Mouse (Mus musculus) adrenal gland, adult 18-20 months (tissue): ENCODE results near the gene Cpz. TPM values are rescaled to one million over a fixed set of nuclear protein-coding genes. Genes with fewer than 3 reads are reported as not detected.

Source experiments
- DNase-seq, 2 experiments: peaks; one replicate each; pipeline ENCODE4 v3.0.0; 2021 to 2022; ENCODE audit warnings: low spot score in 2 of 2
- total RNA-seq, 2 experiments: library from RNA; stranded (reverse); gene quantifications; 1 replicate in 1 of 2; 2 replicates in 1 of 2; pipeline ENCODE4 v1.2.3; 2021

Cpz gene
- total RNA-seq, 2 experiments from 2014 or later: 0.35 to 1.1 TPM

DNA sequence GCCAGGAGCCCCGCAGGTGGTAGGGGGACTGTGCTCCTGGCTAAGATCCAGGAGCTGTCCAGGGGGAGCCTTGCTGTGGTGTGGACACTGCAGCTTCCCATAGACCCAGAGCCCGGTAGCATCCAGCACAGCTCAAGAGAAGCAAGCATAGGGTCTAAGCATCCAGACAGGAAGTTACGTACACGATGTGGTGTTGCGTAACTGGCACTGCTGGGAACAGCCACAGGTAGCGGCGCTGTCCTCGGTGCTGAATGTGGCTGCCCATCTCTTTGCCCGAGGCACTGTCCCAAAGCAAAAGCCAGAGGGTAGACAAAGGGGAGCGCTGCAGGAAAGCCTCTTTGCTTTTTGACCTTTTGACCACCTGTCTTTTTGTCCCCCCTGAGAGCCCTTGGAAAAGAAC, 6.1 kb upstream of the Cpz start:
- DNase-seq: no peak

DNA sequence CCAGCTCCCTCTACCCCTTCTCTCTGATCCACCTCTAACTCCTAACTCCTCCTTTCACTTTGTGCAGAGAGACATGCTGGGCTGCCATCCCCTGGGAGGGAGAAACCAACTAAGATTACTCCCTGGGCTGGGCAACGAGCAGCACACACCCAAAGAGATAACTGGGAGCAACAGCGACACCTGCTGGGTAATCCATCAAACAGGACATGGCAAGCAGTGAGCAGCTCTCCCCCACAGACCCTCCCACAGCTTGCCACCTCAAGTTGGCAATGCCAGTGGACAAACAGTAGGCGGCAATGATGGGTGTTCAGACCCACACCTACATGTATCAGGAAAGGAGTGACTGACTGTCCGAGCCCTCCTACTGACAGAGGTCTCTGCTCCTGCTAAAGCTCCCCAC, 4.9 kb upstream of the Cpz start:
- DNase-seq: peak; percentile 29 to 37

DNA sequence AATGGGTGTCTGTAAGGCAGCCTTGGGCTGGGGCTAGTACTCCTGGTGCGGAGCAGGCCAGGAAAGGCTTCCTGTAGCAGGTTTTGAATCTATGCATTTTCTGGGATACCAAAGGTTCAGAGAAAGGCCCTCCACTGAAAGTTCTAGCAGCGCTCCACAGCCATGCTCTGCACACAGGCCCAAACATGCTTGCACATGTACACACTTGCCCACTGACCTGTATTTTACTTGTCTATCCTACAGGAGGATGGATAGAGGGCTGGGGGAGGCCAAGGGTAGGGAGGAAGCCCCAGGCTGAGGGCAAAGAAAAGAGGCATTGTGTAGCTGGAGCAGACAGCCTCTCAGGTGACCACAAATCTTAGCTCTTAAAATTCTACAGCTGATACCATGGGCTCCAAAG, 1.1 kb downstream of the Cpz start:
- DNase-seq: no peak

DNA sequence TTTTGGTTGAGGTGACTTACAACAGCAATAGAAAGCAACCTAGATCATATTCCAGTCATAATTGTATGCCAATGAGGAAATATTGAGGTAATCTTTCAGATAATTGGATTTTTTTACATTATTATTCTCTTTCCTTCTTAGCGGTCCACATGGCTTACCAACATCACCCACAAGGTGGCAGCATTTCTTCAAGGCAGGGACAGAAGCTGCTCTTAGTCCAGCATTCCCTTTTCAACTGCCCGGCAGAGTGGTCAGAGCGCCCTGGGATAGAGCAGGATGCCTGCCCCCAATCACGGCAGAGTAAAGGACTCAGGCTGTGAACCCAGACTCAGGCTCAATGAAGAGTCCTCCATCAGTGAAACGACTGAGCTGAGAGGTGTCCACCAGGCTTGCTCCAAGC, 1.8 kb downstream of the Cpz start:
- DNase-seq: peak; percentile 56 to 69

DNA sequence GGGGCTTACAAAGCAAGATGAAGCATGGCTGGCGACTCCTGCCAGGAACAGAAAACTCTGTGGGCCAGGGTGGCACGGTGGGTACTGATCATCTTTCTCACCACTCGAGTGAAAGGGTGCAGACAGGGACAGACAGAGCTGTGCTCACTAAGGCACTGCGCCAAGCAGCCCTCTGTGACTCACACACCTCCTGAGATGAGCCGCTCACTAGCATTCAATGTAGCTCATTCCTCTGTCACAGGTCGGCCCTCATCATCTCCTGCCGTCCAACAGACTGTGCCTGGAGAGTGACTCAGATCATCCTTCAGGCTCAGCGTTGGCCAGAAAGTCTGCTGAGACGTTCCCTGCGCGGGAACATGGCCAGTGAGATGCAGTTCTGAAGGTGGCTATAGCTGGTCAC, 8.7 kb downstream of the Cpz start:
- no peak for DNase-seq

DNA sequence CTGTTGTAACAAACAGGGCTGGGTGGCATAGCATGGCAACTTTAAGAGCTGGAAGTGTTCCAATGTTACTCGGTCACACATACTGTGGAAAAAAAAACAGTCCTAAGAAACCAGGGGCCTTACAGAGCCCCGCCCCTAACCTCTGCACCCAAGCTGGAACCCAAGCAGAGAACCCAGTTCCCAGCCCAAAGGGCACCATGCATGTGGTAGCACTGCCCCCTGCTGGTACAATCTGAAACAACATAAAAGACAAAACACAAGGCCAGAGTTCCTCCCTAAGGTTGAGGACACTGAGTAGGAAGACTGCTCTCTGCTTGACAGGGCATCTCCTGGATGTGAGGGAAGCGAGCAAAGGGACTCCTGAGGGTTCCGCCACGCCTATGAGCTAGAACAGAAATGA, 14.9 kb downstream of the Cpz start:
- DNase-seq: peak; percentile 57 to 75

DNA sequence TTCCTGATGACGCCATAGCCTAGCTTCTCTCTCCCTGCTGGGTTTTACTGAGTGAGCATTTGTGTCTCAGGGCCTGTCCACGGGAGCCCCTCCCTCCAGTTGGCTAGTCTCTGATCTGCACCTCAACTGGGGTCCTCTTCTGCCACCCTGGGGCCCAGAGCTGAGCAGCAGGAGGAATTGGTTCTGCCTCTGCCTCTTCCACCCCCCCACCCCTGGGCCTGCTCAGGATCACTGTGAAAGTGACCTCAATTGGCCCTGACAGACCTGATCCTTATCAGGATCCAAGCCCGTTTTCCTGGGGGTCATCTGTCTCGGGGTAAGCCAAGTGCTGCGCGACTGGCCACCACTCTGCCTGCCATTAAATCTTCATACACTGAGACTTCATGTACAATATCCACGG, 20.5 kb downstream of the Cpz start:
- DNase-seq: no peak

DNA sequence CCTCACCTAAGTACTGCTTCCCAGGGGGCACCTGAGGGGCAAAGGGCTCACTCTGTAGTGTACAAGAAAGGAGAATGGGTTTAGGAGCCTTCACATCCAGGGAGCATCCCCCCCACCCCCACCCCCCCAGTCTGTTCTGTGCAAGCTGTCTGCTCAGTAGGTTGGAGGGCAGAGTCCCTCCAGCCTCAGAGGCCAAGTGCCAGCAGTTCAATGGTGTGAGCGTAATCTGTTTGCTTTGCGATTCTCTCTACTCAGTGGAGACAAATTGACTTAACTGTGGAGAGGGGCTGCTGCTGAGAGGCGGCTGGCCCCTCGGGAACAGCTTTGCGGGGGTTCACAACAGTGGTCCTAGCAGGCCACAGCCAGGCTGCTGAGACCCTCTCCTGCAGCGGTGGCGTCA, 28.2 kb downstream of the Cpz start:
- no peak for DNase-seq

DNA sequence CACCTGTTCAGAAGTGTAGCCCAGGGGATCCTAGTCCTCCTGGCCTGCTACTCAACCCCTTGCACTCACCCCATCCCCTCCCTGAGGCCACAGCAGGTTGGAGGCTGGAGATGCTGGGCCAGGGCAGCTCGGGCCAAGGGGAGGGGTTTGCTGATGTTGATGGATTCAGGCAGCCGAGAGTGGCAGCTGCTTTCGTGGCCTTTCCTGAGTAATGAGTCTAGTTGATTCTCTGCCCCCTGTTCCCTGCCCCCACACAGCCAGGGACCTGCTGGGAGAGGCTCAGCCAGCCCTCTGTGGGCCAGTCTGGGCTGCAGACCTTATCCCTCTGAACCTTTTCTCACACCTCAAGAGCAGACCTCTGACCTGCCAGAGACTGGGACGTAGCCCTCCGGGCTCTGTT, 29.5 kb downstream of the Cpz start:
- DNase-seq: no peak

DNA sequence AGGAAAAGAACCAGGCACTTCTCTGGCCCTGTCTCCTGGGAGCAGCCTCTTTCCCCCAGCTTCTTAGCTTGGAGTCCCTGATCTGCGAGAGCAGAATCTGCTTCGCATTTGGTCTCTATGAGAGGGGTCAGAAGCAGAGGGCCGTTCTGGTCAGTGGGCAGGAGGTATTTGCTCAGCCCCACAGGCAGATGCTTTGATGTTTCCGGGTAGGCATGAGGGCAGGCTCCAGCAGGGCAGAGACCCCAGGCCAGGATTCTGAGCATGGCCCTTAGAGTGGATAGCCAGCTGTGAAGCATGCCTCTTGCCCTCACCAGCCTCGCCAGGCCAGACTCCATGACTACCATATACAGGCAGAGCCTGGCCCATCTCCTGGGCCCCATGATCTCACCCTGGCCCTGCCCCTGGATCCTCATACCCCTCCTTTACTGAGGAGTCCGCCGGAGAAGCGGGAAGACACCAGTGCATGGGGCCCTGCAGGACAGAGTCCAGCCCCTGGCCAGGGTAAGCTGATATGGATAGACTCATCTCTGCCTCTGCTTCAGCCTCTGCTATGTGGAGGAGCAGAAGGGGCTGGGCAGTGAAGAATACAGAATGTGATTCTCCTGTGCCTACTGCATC, 30.6 kb downstream of the Cpz start:
- DNase-seq: no peak

DNA sequence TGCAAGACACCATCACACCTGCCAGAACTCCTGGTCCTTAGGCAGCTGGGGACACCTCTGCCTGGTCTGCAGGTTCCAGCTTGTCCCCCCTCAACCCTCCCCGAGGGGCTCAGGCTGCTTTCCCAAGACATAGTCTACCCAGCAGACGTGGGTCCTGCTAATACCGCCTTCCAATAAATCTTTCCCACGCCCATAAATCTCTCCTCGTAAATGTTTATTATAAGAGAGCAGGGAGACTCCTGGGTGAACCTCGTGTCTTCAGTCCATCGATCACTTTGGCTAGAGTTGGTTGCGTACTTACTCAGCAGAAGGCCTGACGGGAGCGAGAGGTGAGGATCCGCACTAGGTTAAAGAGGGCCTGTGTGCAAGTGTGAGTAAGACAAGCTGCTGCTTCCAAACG, 31.7 kb downstream of the Cpz start:
- DNase-seq: no peak

DNA sequence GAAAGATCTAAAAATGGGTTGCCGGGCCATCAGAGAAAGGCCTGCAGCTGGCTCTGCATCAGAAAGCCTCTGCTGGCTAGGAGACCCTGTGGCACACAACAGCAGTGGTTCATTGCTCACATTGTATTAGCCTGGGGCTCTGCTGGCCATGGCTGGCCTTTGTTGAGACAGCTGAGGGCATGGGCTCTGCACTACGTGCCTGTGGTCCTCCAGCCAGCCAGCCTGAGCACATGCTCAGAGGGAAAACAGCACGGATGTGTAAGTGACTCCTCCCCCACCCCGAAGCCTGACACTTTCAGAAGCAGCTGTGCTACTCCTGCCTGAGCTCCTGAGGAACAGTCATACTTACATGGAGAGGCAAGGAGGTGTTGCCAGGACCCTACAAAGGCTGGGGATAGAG, 46.0 kb downstream of the Cpz start:
- no peak for DNase-seq

DNA sequence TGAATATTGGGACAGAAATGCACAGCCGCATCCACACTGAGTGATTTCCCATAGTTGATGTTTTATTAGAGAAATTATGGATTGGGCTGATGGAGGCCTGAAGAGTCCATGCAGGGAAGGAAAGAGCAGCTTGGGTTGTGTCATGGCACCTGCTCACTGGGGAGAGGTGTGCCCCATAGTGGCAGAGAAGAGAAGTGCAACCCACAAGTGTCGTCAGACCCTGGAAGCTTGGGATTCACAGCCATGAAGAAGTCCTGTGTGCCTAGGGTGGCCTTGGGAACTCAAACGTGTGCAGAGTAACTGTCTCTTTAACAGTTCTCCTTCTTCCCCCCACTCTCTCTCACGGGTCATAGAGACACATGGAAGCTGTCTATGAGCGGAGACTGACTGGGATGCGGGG, 50.3 kb downstream of the Cpz start:
- no peak for DNase-seq

DNA sequence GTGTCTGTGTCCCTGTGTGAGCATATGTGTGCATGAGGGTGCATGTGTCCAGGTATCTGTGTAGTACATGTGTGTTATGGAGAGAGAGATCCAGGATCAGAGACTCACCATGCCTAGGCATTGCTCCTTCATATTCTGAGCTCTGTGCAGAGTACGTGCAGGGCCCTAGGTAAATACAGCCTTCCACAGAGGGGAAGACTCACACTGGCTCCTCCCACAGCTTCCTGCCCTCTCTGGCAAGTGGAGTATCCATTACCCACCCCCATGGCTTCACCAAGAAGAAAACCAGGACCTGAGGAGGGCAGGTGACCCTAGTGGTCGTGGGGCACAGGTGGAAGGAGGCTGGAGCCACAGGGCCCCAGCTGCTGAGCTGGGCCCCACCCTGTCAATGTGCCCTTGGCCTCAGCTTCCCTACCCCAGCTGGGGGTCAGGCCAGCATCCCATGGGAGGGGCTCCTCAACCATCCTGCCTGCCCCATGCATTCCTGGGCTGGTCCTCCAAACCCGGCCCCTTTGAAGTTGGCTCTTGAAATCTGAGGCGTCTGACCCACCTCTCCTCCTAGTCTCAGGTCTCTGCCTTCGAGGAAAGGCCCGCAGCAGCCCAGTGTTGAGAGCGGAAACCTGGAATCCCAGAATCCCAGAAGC, 54.5 kb downstream of the Cpz start:
- DNase-seq: no peak

DNA sequence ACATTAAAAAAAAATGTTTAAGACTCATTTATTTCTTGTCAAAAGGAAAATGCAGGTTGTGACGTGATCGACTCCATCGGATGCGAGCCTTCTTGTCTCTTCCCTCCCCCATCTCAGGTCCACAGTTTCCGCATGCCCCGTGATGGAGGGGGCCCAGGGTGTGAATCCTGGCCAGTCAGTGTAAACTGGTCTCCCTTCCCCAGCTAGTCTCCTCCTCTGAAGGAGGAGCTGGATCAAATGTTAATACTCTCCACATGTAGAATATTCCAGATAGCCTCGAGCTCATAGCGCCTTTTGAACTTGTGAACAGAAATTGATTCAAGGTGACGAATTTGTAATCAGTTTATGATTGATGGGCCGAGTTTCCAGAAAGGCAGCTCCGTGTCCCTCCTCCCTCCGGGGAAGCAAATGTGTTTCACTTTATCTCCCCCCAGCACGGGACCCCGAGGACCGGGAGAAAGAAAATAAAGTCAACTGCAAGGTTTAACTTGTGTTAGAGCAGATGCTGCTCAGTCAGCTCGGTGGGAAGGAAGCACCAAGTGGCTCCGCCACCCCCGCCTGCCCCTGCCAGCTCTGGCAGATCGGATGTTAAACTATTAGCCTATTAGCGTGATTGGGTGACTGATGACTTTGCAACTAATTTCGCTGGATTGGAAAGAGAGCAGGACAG, 59.4 kb downstream of the Cpz start:
- DNase-seq: no peak

DNA sequence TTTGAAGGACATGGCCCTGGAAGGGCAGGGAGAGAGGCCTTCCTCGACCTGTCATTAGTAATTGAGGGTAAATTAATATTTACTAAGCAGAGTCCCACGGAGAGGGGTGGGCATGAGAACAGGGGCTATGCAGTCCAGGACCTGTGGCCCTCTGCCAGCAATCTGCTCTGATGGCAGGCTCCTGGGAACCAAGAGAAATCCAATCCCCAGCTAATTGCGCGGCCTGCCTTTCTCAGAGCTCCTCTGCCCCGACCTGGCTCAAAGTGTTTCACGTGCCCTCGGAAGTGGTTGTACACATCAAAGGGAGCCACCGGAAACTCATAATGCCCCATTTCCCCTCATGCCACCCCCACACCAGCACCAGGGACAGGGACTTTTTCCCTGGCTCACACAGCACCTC, 63.4 kb downstream of the Cpz start:
- DNase-seq: no peak

DNA sequence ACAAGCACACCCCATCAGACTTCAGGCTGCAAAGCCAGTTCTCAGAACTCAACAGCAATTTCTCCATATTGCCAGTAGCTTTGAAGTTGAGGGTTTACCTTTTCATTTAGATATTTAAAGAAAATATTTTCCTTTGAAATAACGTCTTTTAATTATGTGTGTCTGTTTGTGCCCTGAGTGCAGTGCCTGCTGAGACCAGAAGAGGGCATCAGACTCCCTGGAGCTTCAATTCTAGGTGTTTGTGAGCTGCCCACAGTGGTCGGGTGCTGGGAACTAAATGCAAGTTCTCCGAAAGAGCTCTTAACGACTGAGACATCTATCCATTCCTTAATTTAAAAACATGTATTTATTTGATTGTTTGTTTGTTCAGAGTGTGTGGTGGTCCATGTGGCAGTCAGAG, 65.7 kb downstream of the Cpz start:
- no peak for DNase-seq

DNA sequence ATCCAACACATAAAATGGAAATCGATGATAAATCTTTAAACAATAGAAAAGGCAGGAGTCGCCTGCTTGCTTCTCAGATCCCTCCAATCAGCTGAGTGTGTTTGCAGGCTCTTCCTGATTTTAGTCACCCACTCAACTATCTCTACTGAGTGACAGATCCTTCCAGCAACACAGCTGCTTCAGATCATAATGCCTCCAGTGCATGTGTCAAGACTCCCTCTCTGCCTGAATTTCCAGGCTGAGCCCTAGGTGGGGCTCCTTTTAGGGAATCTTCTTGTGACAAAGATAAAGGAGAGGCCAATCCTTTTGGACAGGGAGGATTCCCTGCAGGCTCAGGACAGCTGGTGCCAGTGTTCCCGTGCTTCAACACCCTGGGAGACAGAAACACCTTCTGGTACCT, 67.2 kb downstream of the Cpz start:
- DNase-seq: no peak

DNA sequence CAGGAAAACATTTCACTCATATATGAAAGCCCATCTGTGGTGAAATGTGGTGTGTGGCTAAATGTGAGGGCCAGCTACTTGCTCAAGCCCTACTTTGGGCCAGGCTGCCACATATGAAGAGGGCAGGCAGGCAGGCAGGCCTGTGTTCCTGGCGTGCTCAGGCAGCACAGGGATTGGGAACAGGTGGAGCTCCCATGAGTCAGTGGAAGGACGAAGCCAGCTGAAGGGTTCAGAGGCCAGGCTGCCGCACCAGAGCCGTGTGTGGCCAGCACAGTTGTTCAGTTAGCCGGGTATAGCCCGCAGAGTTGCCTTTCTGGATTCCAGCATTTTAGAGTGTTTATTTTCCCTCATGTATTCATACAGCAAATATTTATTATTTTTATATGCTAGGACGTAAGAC, 68.1 kb downstream of the Cpz start:
- no peak for DNase-seq

DNA sequence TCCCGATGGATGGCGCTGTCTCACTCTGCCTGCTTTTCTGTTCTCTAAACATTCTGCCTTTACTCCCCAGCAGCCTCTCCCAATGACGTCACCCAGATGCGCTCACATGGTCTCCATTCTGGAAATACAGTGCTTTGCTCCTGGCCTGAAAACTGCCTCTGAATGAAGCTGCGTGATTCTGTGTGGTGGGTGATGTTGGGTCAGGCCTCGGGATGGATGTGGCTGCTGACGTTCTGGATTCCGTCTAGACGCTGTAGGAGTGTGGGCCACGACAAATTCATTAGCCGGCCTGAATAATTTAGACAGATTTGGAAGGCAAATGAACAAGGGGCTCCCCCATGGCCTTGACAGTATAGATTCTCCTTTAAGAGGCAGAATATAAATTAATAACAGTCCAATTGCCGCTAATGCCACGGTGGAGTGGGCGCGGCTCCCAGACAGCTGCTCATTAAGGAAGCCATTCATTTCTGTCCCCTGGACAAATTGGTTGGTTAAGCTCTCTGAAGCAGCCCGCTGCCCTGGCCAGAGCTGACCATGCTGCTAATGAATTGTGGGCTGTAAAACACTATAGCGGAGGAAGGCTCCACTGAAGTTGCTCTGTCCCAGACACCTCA, 71.2 kb downstream of the Cpz start:
- DNase-seq: no peak
